Comparison of ENCODE assay signal across 8 mouse cellular contexts in genomic region chr9:72661561-72661894, GRCm38 (mm10). TPM values are rescaled to one million over a fixed set of nuclear protein-coding genes. Genes with fewer than 3 reads are reported as not detected.
DNase-seq lines count a peak whose midpoint lies in the region; ATAC-seq and TF ChIP-seq lines count a peak whose summit lies in the region.

No protein-coding gene starts in this region.

- TF ChIP-seq CTCF in E14TG2a.4 (conservative IDR thresholded peaks at IDR 0.05; ENCODE audit: low read length): no peak

- WGBS in heart, embryonic 10.5 days: 1% methylated on average over 13 of the region's 13 CpGs
- under 1% methylated on average over 13 of the region's 13 CpGs for WGBS in forebrain, embryonic 14.5 days
- WGBS in liver, embryonic 15.5 days (ENCODE audit: insufficient replicate concordance): 2% methylated on average over 13 of the region's 13 CpGs

- H3K4me2 ChIP-seq in forebrain, embryonic 14.5 days (ENCODE audit: low read length): peak overlapping the region; percentile 88
- peak overlapping the region; percentile 93 for H3K4me2 ChIP-seq in liver, embryonic 15.5 days

- DNase-seq in heart, embryonic 10.5 days (ENCODE audit: low spot score): no peak
- DNase-seq in heart, adult 18-20 months: no peak
- no peak for DNase-seq in forebrain, embryonic 14.5 days (ENCODE audit: low spot score)
- DNase-seq in frontal cortex, postnatal 14 days (ENCODE audit: low spot score in 2 of 2): no peak
- DNase-seq in yolk sac, embryonic 10.5 days (ENCODE audit: low spot score): no peak
- no peak for DNase-seq in frontal cortex, adult 2 months (ENCODE audit: extremely low spot score in 1 of 2, low spot score in 1 of 2)

- H3K4me3 ChIP-seq in heart, embryonic 10.5 days: peak overlapping the region; percentile 97
- peak overlapping the region; percentile 82 for H3K4me3 ChIP-seq in E14TG2a.4 (replicated peaks; ENCODE audit: low read length)
- H3K4me3 ChIP-seq in forebrain, embryonic 14.5 days (ENCODE audit: low read depth, low read length): peak overlapping the region; percentile 97
- H3K4me3 ChIP-seq in liver, embryonic 15.5 days (replicated peaks): peak overlapping the region; percentile 93

- ATAC-seq in forebrain, embryonic 14.5 days: no peak
- no peak for ATAC-seq in liver, embryonic 15.5 days (ENCODE audit: insufficient read depth)

- H3K36me3 ChIP-seq in heart, embryonic 10.5 days: peaks cover 26% of the 10 kb centered on the region
- H3K36me3 ChIP-seq in E14TG2a.4 (ENCODE audit: insufficient read depth, low read length): peaks cover 26% of the 10 kb centered on the region
- H3K36me3 ChIP-seq in forebrain, embryonic 14.5 days (ENCODE audit: control insufficient read depth, insufficient read depth, low read length): peaks cover 18% of the 10 kb centered on the region
- H3K36me3 ChIP-seq in liver, embryonic 15.5 days (replicated peaks): peaks cover 27% of the 10 kb centered on the region

- peaks cover 37% of the 10 kb centered on the region for H3K4me1 ChIP-seq in heart, embryonic 10.5 days
- peaks cover 72% of the 10 kb centered on the region for H3K4me1 ChIP-seq in E14TG2a.4 (replicated peaks; ENCODE audit: low read depth, low read length)
- H3K4me1 ChIP-seq in forebrain, embryonic 14.5 days (ENCODE audit: control insufficient read depth, insufficient read depth, low read length): peaks cover 23% of the 10 kb centered on the region
- peaks cover 67% of the 10 kb centered on the region for H3K4me1 ChIP-seq in liver, embryonic 15.5 days (replicated peaks)

- H3K27ac ChIP-seq in heart, embryonic 10.5 days: peak overlapping the region; percentile 100
- peak overlapping the region; percentile 99 for H3K27ac ChIP-seq in forebrain, embryonic 14.5 days (ENCODE audit: low read depth, low read length)
- H3K27ac ChIP-seq in liver, embryonic 15.5 days (replicated peaks): peak overlapping the region; percentile 94

- peak overlapping the region; percentile 99 for H3K9ac ChIP-seq in forebrain, embryonic 14.5 days (ENCODE audit: low read length)
- peak overlapping the region; percentile 93 for H3K9ac ChIP-seq in liver, embryonic 15.5 days

- H3K9me3 ChIP-seq in heart, embryonic 10.5 days: no peaks in the 10 kb centered on the region
- no peaks in the 10 kb centered on the region for H3K9me3 ChIP-seq in E14TG2a.4 (ENCODE audit: low read length)
- no peaks in the 10 kb centered on the region for H3K9me3 ChIP-seq in forebrain, embryonic 14.5 days (replicated peaks; ENCODE audit: control insufficient read depth, low read length)
- no peaks in the 10 kb centered on the region for H3K9me3 ChIP-seq in liver, embryonic 15.5 days (replicated peaks)

- H3K27me3 ChIP-seq in heart, embryonic 10.5 days (ENCODE audit: insufficient read depth, poor library complexity, severe bottlenecking): no peaks in the 10 kb centered on the region
- no peaks in the 10 kb centered on the region for H3K27me3 ChIP-seq in E14TG2a.4 (ENCODE audit: insufficient read depth, low read length)
- no peaks in the 10 kb centered on the region for H3K27me3 ChIP-seq in forebrain, embryonic 14.5 days (replicated peaks; ENCODE audit: control insufficient read depth, insufficient read depth, low read length)
- no peaks in the 10 kb centered on the region for H3K27me3 ChIP-seq in liver, embryonic 15.5 days

RNA-seq across cellular contexts. Expression of gene Nedd4, which starts 0.6 kb away (rescaled TPM):
- polyA plus RNA-seq in heart, embryonic 10.5 days (2016; fragmentation: Nextera tagmentation; extraction: Ambion mirVana): 515 and 584 TPM in 2 replicates
- total RNA-seq in heart, adult 18-20 months (2021): 100 to 1,000 TPM; 343 to 345 TPM
- polyA plus RNA-seq in forebrain, embryonic 14.5 days (2014; fragmentation: Nextera tagmentation; extraction: Ambion mirVana): 437 and 459 TPM in 2 replicates
- polyA plus RNA-seq in liver, embryonic 15.5 days (2015; fragmentation: Nextera tagmentation; extraction: Ambion mirVana): 90.0 and 90.8 TPM in 2 replicates
- polyA plus RNA-seq in frontal cortex, adult 2 months (2012; rRNA removed): 231 and 248 TPM in 2 replicates
